9 mouse cellular contexts compared by ENCODE assay signal in the genomic region with DNA sequence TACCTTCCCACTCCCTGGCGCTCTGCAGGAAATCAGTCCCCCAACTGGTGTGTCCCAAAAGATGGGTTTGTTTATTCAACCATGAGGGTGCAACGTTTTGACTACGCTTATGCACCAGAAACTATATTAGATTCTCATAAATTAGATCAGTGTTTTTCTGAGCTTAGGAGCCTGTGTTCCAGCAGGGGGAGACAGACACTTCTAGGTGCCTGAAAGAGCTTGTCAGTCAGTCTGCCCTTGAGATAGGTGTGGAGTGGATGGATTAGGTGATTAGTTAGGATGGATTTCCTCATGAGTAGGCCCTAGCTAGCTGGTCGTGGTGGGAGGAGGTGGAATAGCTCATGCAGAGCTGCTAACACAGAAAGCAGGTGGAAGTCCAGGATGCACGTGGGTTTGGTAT. TPM values are rescaled to one million over a fixed set of nuclear protein-coding genes. Genes with fewer than 3 reads are reported as not detected.
A peak's percentile ranks its signal among the peaks of the same experiment; 100 is the strongest.
DNase-seq lines count a peak whose midpoint lies in the region; ATAC-seq and TF ChIP-seq lines count a peak whose summit lies in the region.
"Had no signal": no experiment of that assay in that cellular context is flagged by ENCODE, and none has a peak within 500 bp of the region (broad histone marks: within the 10 kb centered on the region; RNA-seq: fewer than 3 reads in every experiment).

No protein-coding gene starts in this region.

- no peak; the same call in 1 of the 2 replicates for ATAC-seq in cerebellum, adult (ENCODE audit: insufficient number of reproducible peaks, low FRiP score, low TSS enrichment)
- peak; percentile 61; the same call in 1 of the 2 replicates for ATAC-seq in common myeloid progenitor, adult 5-6 weeks (replicated peaks; ENCODE audit: low read depth, poor library complexity, severe bottlenecking)
- ATAC-seq in megakaryocyte-erythroid progenitor cell, adult 5-6 weeks (replicated peaks; ENCODE audit: low FRiP score, low TSS enrichment, poor library complexity, severe bottlenecking), result peak; percentile 39; the same call in 1 of the 2 replicates

- peak; percentile 83 for TF ChIP-seq CTCF in layer of hippocampus, adult 2 months (conservative IDR thresholded peaks at IDR 0.05)

- H3K27ac ChIP-seq in layer of hippocampus, adult 2 months, result no peak overlapping the region

- DNase-seq in cerebellum, adult 11 months, result peak; percentile 32
- DNase-seq in ovary, postnatal 14 days (ENCODE audit: low spot score), result peak; percentile 11
- no peak for DNase-seq in ovary, postnatal 36 days (ENCODE audit: low spot score)
- DNase-seq in layer of hippocampus, adult 2 months (ENCODE audit: low spot score in 2 of 2), result peak; percentile 18 to 38
- DNase-seq in testis, postnatal 10 days (ENCODE audit: low spot score), result no peak

- no peak overlapping the region for H3K4me3 ChIP-seq in layer of hippocampus, adult 2 months
- H3K4me3 ChIP-seq: myocyte had no signal

RNA-seq across cellular contexts. Expression of gene Epb42, which starts 4.2 kb away (rescaled TPM):
- total RNA-seq in common myeloid progenitor, adult 5-6 weeks (2017), result 7.8 and 10.2 TPM in 2 replicates
- not detected for total RNA-seq in layer of hippocampus, adult 2 months (2021)
- total RNA-seq in megakaryocyte-erythroid progenitor cell, adult 5-6 weeks (2014; fragmentation: Nextera tagmentation), result 24.6 and 30.0 TPM in 2 replicates
- 13.0 and 19.8 TPM in 2 replicates for total RNA-seq in megakaryocyte-erythroid progenitor cell, adult 5-6 weeks (2017)

RNA-seq across cellular contexts. Expression of gene Ccndbp1, which starts 32.9 kb away (rescaled TPM):
- 34.7 and 53.0 TPM in 2 replicates for total RNA-seq in common myeloid progenitor, adult 5-6 weeks (2017)
- 10 to 100 TPM; 57.8 to 58.8 TPM for total RNA-seq in layer of hippocampus, adult 2 months (2021)
- total RNA-seq in megakaryocyte-erythroid progenitor cell, adult 5-6 weeks (2014; fragmentation: Nextera tagmentation), result 52.3 and 61.3 TPM in 2 replicates
- 28.9 and 73.9 TPM in 2 replicates for total RNA-seq in megakaryocyte-erythroid progenitor cell, adult 5-6 weeks (2017)

RNA-seq across cellular contexts. Expression of gene Tgm5, which starts 44.5 kb away (rescaled TPM):
- not detected in 2 replicates for total RNA-seq in common myeloid progenitor, adult 5-6 weeks (2017)
- total RNA-seq in layer of hippocampus, adult 2 months (2021), result not detected
- not detected in 2 replicates for total RNA-seq in megakaryocyte-erythroid progenitor cell, adult 5-6 weeks (2014; fragmentation: Nextera tagmentation)
- total RNA-seq in megakaryocyte-erythroid progenitor cell, adult 5-6 weeks (2017), result not detected in 2 replicates

Comparison
In these comparisons a context has a peak if more than half of its experiments do, and no peak if none do; other contexts are left out.
1. DNase-seq: peak in cerebellum, adult 11 months (single experiment), ovary, postnatal 14 days (single experiment) and layer of hippocampus, adult 2 months (2 of 2); none in ovary, postnatal 36 days (single experiment) and testis, postnatal 10 days (single experiment).